Mouse (Mus musculus): ENCODE results near the gene Armc5. TPM values are rescaled to one million over a fixed set of nuclear protein-coding genes. Genes with fewer than 3 reads are reported as not detected.

Armc5 gene
- polyA plus RNA-seq, 1 experiment from 2014 or later: 10.5 TPM

GRCm38 (mm10) chr7:128220936-128221335 lies 16.2 kb upstream of the Armc5 start:
- H3K4me2 ChIP-seq (ENCODE audit: low read depth): no peak overlapping the region
- H3K27ac ChIP-seq (ENCODE audit: low read depth, low read length): no peak overlapping the region
- no peaks in the 10 kb centered on the region for H3K27me3 ChIP-seq (ENCODE audit: control insufficient read depth, insufficient read depth, low read length)
- no peak overlapping the region for H3K4me3 ChIP-seq (ENCODE audit: low read depth, low read length)
- no peak for ATAC-seq (ENCODE audit: insufficient read depth, low FRiP score, low TSS enrichment)
- no peaks in the 10 kb centered on the region for H3K36me3 ChIP-seq (ENCODE audit: control insufficient read depth, insufficient read depth, low read length)
- 86% methylated on average over 3 of the region's 3 CpGs for WGBS
- H3K9me3 ChIP-seq (ENCODE audit: control insufficient read depth, low read length): no peaks in the 10 kb centered on the region
- no peaks in the 10 kb centered on the region for H3K4me1 ChIP-seq (ENCODE audit: control insufficient read depth, insufficient read depth, low read length)
- H3K9ac ChIP-seq (ENCODE audit: low read length): no peak overlapping the region
- no peak for DNase-seq (ENCODE audit: low spot score)

DNA sequence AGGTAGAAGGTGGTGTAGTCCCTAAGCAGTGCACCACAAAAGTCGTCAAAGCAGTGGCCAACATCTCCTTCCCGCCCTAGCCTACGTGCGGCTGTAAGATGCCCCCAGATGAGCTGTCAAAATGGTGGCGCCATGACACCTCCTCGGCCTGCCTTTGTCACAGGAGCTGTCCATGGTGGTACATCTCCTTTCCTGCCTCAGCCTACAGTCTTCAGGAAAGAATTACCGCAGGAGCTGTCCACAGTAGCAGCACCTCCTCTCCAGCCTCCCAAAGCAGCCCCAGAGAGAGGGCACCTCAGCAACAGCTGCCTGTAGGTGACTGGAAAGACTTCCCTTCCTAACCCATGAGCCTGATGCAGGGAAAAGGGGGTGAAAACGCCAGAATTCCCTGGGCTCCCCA lies 5.4 kb upstream of the Armc5 start:
- Histone ChIP-seq H3K4me2 (ENCODE audit: low read depth) (no peak overlapping the region), H3K9me3 (ENCODE audit: control insufficient read depth, low read length) (no peaks in the 10 kb centered on the region), H3K4me1 (ENCODE audit: control insufficient read depth, insufficient read depth, low read length) (peaks cover 2% of the 10 kb centered on the region; the same call in 1 of the 2 replicates), H3K9ac (ENCODE audit: low read length) (no peak overlapping the region), H3K27ac (ENCODE audit: low read depth, low read length) (no peak overlapping the region), H3K27me3 (ENCODE audit: control insufficient read depth, insufficient read depth, low read length) (no peaks in the 10 kb centered on the region), H3K4me3 (ENCODE audit: low read depth, low read length) (no peak overlapping the region), H3K36me3 (ENCODE audit: control insufficient read depth, insufficient read depth, low read length) (no peaks in the 10 kb centered on the region)
- DNase-seq (ENCODE audit: low spot score) (no peak), ATAC-seq (ENCODE audit: insufficient read depth, low FRiP score, low TSS enrichment) (no peak)
- 39% methylated on average over 8 of the region's 8 CpGs for WGBS

- DNase-seq (ENCODE audit: low spot score) (no peak), ATAC-seq (ENCODE audit: insufficient read depth, low FRiP score, low TSS enrichment) (no peak)
- Histone ChIP-seq H3K4me3 (ENCODE audit: low read depth, low read length) (no peak overlapping the region), H3K9ac (ENCODE audit: low read length) (no peak overlapping the region), H3K27me3 (ENCODE audit: control insufficient read depth, insufficient read depth, low read length) (no peaks in the 10 kb centered on the region), H3K9me3 (ENCODE audit: control insufficient read depth, low read length) (no peaks in the 10 kb centered on the region), H3K4me2 (ENCODE audit: low read depth) (no peak overlapping the region), H3K4me1 (ENCODE audit: control insufficient read depth, insufficient read depth, low read length) (peaks cover 4% of the 10 kb centered on the region; the same call in 1 of the 2 replicates), H3K27ac (ENCODE audit: low read depth, low read length) (no peak overlapping the region), H3K36me3 (ENCODE audit: control insufficient read depth, insufficient read depth, low read length) (no peaks in the 10 kb centered on the region)
- WGBS: 86% methylated on average over 2 of the region's 2 CpGs
Observed at GRCm38 (mm10) chr7:128234796-128235195, 2.3 kb upstream of the Armc5 start.

GRCm38 (mm10) chr7:128235481-128235880 lies 1.7 kb upstream of the Armc5 start:
- no peak for ATAC-seq (ENCODE audit: insufficient read depth, low FRiP score, low TSS enrichment)
- no peaks in the 10 kb centered on the region for H3K27me3 ChIP-seq (ENCODE audit: control insufficient read depth, insufficient read depth, low read length)

DNA sequence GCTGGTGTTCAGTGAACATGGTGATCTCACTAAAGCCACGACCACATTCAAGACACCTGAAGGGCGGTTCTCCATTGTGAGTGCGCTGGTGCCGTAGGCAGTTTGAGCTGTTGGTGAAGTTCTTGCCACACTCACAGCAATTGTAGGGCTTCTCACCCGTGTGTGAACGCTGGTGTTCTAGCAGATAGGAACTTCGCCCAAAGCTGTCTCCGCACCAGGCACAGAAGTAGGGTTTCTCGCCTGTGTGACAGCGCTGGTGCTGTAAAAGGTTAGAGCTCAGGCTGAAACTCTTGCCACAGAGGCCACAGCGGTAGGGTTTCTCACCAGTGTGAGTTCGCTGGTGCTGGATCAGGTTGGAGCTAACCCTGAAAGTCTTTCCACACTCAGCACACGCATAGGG lies 716 bp upstream of the Armc5 start:
- DNase-seq (ENCODE audit: low spot score): no peak
- ATAC-seq (ENCODE audit: insufficient read depth, low FRiP score, low TSS enrichment): no peak
- H3K4me1 ChIP-seq (ENCODE audit: control insufficient read depth, insufficient read depth, low read length): peaks cover 4% of the 10 kb centered on the region; the same call in 1 of the 2 replicates
- WGBS: 94% methylated on average over 13 of the region's 13 CpGs
- no peak overlapping the region; the same call in 1 of the 2 replicates for H3K4me3 ChIP-seq (ENCODE audit: low read depth, low read length)
- H3K27ac ChIP-seq (ENCODE audit: low read depth, low read length): no peak overlapping the region
- peaks cover 6% of the 10 kb centered on the region for H3K36me3 ChIP-seq (ENCODE audit: control insufficient read depth, insufficient read depth, low read length)
- H3K9me3 ChIP-seq (ENCODE audit: control insufficient read depth, low read length): no peaks in the 10 kb centered on the region
- no peaks in the 10 kb centered on the region for H3K27me3 ChIP-seq (ENCODE audit: control insufficient read depth, insufficient read depth, low read length)
- 0 out of 2 replicates have a peak overlapping the region, but pooled peaks have one; percentile 92 for H3K4me2 ChIP-seq (ENCODE audit: low read depth)
- H3K9ac ChIP-seq (ENCODE audit: low read length): peak overlapping the region; percentile 76; the same call in 1 of the 2 replicates

More at GRCm38 (mm10) chr7:128235481-128235880, 1.7 kb upstream of the Armc5 start:
- peaks cover 4% of the 10 kb centered on the region; the same call in 1 of the 2 replicates for H3K4me1 ChIP-seq (ENCODE audit: control insufficient read depth, insufficient read depth, low read length)
- 93% methylated on average over 1 of the region's 1 CpGs for WGBS
- no peak for DNase-seq (ENCODE audit: low spot score)
- no peak overlapping the region for H3K9ac ChIP-seq (ENCODE audit: low read length)
- no peak overlapping the region for H3K27ac ChIP-seq (ENCODE audit: low read depth, low read length)
- H3K4me3 ChIP-seq (ENCODE audit: low read depth, low read length): no peak overlapping the region
- H3K36me3 ChIP-seq (ENCODE audit: control insufficient read depth, insufficient read depth, low read length): peaks cover 3% of the 10 kb centered on the region
- no peaks in the 10 kb centered on the region for H3K9me3 ChIP-seq (ENCODE audit: control insufficient read depth, low read length)
- no peak overlapping the region for H3K4me2 ChIP-seq (ENCODE audit: low read depth)

DNA sequence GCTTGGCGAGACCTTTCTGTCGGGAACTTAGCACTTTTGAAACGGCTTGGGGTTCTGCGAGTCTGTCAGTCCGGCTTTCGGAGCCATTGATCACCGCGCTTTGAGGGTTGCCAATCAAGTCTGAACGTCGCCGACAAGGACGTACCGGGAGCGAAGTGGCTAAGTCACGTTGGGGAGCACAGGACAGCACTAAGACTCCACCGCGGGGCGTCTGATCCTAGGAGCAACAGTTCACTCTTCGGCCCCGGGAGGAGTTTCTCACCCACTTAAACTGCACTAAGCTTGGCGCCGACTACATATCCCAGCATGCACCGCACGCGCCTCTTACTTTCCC lies 418 bp downstream of the Armc5 start:
- H3K4me2 ChIP-seq (ENCODE audit: low read depth): peak overlapping the region; percentile 92
- H3K9me3 ChIP-seq (ENCODE audit: control insufficient read depth, low read length): no peaks in the 10 kb centered on the region
- H3K4me3 ChIP-seq (ENCODE audit: low read depth, low read length): peak overlapping the region; percentile 53
- H3K9ac ChIP-seq (ENCODE audit: low read length): peak overlapping the region; percentile 76
- WGBS: under 1% methylated on average over 25 of the region's 25 CpGs
- peak overlapping the region; percentile 71 for H3K27ac ChIP-seq (ENCODE audit: low read depth, low read length)
- ATAC-seq (ENCODE audit: insufficient read depth, low FRiP score, low TSS enrichment) (no peak; the same call in 1 of the 2 replicates), DNase-seq (ENCODE audit: low spot score) (no peak)
- H3K36me3 ChIP-seq (ENCODE audit: control insufficient read depth, insufficient read depth, low read length): peaks cover 6% of the 10 kb centered on the region
- peaks cover 4% of the 10 kb centered on the region; the same call in 1 of the 2 replicates for H3K4me1 ChIP-seq (ENCODE audit: control insufficient read depth, insufficient read depth, low read length)
- H3K27me3 ChIP-seq (ENCODE audit: control insufficient read depth, insufficient read depth, low read length): no peaks in the 10 kb centered on the region

GRCm38 (mm10) chr7:128237927-128238778 lies 1.0 kb downstream of the Armc5 start, which contains the start of gene 9130023H24Rik:
TSS of gene 9130023H24Rik (minus strand) at chr7:128238031.
- H3K4me3 ChIP-seq (ENCODE audit: low read depth, low read length): peak within 1 kb of the TSS; percentile 53
- DNase-seq (ENCODE audit: low spot score): peak; percentile 100
- H3K9ac ChIP-seq (ENCODE audit: low read length): peak within 1 kb of the TSS; percentile 76
- peak within 1 kb of the TSS; percentile 86 for H3K27ac ChIP-seq (ENCODE audit: low read depth, low read length)
- ATAC-seq (ENCODE audit: insufficient read depth, low FRiP score, low TSS enrichment): peak; percentile 90
- WGBS: under 1% methylated on average over 72 of the region's 72 CpGs
- peaks cover 4% of the 10 kb centered on the region; the same call in 1 of the 2 replicates for H3K4me1 ChIP-seq (ENCODE audit: control insufficient read depth, insufficient read depth, low read length)
- peaks cover 6% of the 10 kb centered on the region for H3K36me3 ChIP-seq (ENCODE audit: control insufficient read depth, insufficient read depth, low read length)
- H3K27me3 ChIP-seq (ENCODE audit: control insufficient read depth, insufficient read depth, low read length): no peaks in the 10 kb centered on the region
- H3K9me3 ChIP-seq (ENCODE audit: control insufficient read depth, low read length): no peaks in the 10 kb centered on the region
- peak within 1 kb of the TSS; percentile 92 for H3K4me2 ChIP-seq (ENCODE audit: low read depth)

- H3K27ac ChIP-seq (ENCODE audit: low read depth, low read length): no peak overlapping the region
- peak overlapping the region; percentile 53; the same call in 1 of the 2 replicates for H3K4me3 ChIP-seq (ENCODE audit: low read depth, low read length)
- H3K4me1 ChIP-seq (ENCODE audit: control insufficient read depth, insufficient read depth, low read length): peaks cover 4% of the 10 kb centered on the region; the same call in 1 of the 2 replicates
- no peak overlapping the region for H3K9ac ChIP-seq (ENCODE audit: low read length)
- DNase-seq (ENCODE audit: low spot score) (no peak), ATAC-seq (ENCODE audit: insufficient read depth, low FRiP score, low TSS enrichment) (0 out of 2 replicates have a peak, but pooled peaks have one; percentile 7)
- peaks cover 6% of the 10 kb centered on the region for H3K36me3 ChIP-seq (ENCODE audit: control insufficient read depth, insufficient read depth, low read length)
- H3K9me3 ChIP-seq (ENCODE audit: control insufficient read depth, low read length): no peaks in the 10 kb centered on the region
- no peaks in the 10 kb centered on the region for H3K27me3 ChIP-seq (ENCODE audit: control insufficient read depth, insufficient read depth, low read length)
- 30% methylated on average over 4 of the region's 4 CpGs for WGBS
- H3K4me2 ChIP-seq (ENCODE audit: low read depth): peak overlapping the region; percentile 52
Observed at GRCm38 (mm10) chr7:128238991-128239390, 1.8 kb downstream of the Armc5 start.

Data from neural tube, embryonic 11.5 days (tissue).